Mouse (Mus musculus) embryonic fibroblast, embryonic 13.5 days (primary cell): Measurements from ENCODE around the gene Tbc1d14. TPM values are rescaled to one million over a fixed set of nuclear protein-coding genes. Genes with fewer than 3 reads are reported as not detected.

Source experiments
- H3K27ac ChIP-seq: 2 replicates; pipeline ENCODE4 v1.5.1; 2012; ENCODE audit warnings: low read length, control low read depth, inconsistent platforms; ENCODE audit not compliant: insufficient read depth
- H3K4me1 ChIP-seq: 2 replicates; pipeline ENCODE4 v1.6.1; 2011; ENCODE audit warnings: low read length; ENCODE audit not compliant: control insufficient read depth, insufficient read depth
- H3K4me3 ChIP-seq: 2 replicates; pipeline ENCODE4 v1.5.1; 2011; ENCODE audit warnings: mild to moderate bottlenecking, control low read depth, low read length; ENCODE audit not compliant: insufficient read depth
- CTCF ChIP-seq: IDR thresholded peaks from 2 replicates; pipeline ENCODE4 v1.5.1; 2011; ENCODE audit warnings: mild to moderate bottlenecking, control low read depth, low read length, moderate library complexity, borderline replicate concordance; ENCODE audit not compliant: insufficient read depth
- POLR2A ChIP-seq: IDR thresholded peaks from 2 replicates; pipeline ENCODE4 v1.6.1; 2011; ENCODE audit warnings: low read depth, mild to moderate bottlenecking, control low read depth, low read length, moderate library complexity
- polyA plus RNA-seq: library from polyadenylated mRNA; stranded (reverse); fragments of >200 nt; gene quantifications from 2 replicates; pipeline ENCODE4 v1.2.4, GENCODE M21; 2011; ENCODE audit warnings: low read depth; ENCODE audit not compliant: missing spikeins, insufficient read length

The Tbc1d14 gene
- polyA plus RNA-seq, 1 experiment = 26.1 TPM

GRCm38 (mm10) chr5:36525216-36525615 lies 67.9 kb downstream of the Tbc1d14 start:
- peaks cover 9% of the 10 kb centered on the region; the same call in 1 of the 2 replicates for H3K4me1 ChIP-seq
- no peak overlapping the region for H3K4me3 ChIP-seq
- TF ChIP-seq CTCF (no peak), POLR2A (no peak)
- H3K27ac ChIP-seq = no peak overlapping the region

GRCm38 (mm10) chr5:36523219-36523703 lies 69.8 kb downstream of the Tbc1d14 start:
- no peak overlapping the region for H3K27ac ChIP-seq
- H3K4me1 ChIP-seq = peaks cover 6% of the 10 kb centered on the region; the same call in 1 of the 2 replicates
- no peak for TF ChIP-seq POLR2A
- TF ChIP-seq CTCF = no peak
- H3K4me3 ChIP-seq = no peak overlapping the region

- Histone ChIP-seq H3K4me1 (peaks cover 6% of the 10 kb centered on the region; the same call in 1 of the 2 replicates), H3K27ac (no peak overlapping the region), H3K4me3 (no peak overlapping the region)
- TF ChIP-seq CTCF = no peak
- no peak for TF ChIP-seq POLR2A
These were observed 70.3 kb downstream of the Tbc1d14 start for GRCm38 (mm10) chr5:36522782-36523181.

GRCm38 (mm10) chr5:36519751-36520150 lies 73.3 kb downstream of the Tbc1d14 start:
- Histone ChIP-seq H3K27ac (no peak overlapping the region), H3K4me3 (no peak overlapping the region), H3K4me1 (no peaks in the 10 kb centered on the region)
- TF ChIP-seq POLR2A (no peak), CTCF (no peak)

- TF ChIP-seq CTCF (no peak), POLR2A (no peak)
- Histone ChIP-seq H3K4me3 (no peak overlapping the region), H3K4me1 (no peaks in the 10 kb centered on the region), H3K27ac (no peak overlapping the region)
These were observed 75.5 kb downstream of the Tbc1d14 start for GRCm38 (mm10) chr5:36517596-36517995.

GRCm38 (mm10) chr5:36515558-36515957 lies 77.5 kb downstream of the Tbc1d14 start:
- TF ChIP-seq CTCF = no peak
- TF ChIP-seq POLR2A = no peak
- Histone ChIP-seq H3K4me3 (no peak overlapping the region), H3K27ac (no peak overlapping the region), H3K4me1 (no peaks in the 10 kb centered on the region)

- Histone ChIP-seq H3K4me1 (no peaks in the 10 kb centered on the region), H3K4me3 (no peak overlapping the region), H3K27ac (no peak overlapping the region)
- TF ChIP-seq CTCF = no peak
These were observed 78.0 kb downstream of the Tbc1d14 start for GRCm38 (mm10) chr5:36515126-36515525.

- TF ChIP-seq POLR2A (no peak), CTCF (no peak)
- Histone ChIP-seq H3K27ac (no peak overlapping the region), H3K4me1 (no peaks in the 10 kb centered on the region), H3K4me3 (no peak overlapping the region)
These were observed 82.1 kb downstream of the Tbc1d14 start for GRCm38 (mm10) chr5:36510956-36511355.

- Histone ChIP-seq H3K4me1 (no peaks in the 10 kb centered on the region), H3K27ac (no peak overlapping the region), H3K4me3 (no peak overlapping the region)
- TF ChIP-seq POLR2A (no peak), CTCF (no peak)
These were observed 84.7 kb downstream of the Tbc1d14 start for GRCm38 (mm10) chr5:36508351-36508750.

GRCm38 (mm10) chr5:36505643-36506042 lies 87.4 kb downstream of the Tbc1d14 start:
- H3K4me3 ChIP-seq = no peak overlapping the region
- H3K4me1 ChIP-seq = no peaks in the 10 kb centered on the region
- H3K27ac ChIP-seq = no peak overlapping the region
- no peak for TF ChIP-seq CTCF
- TF ChIP-seq POLR2A = no peak

GRCm38 (mm10) chr5:36505235-36505634 lies 87.8 kb downstream of the Tbc1d14 start:
- Histone ChIP-seq H3K4me1 (no peaks in the 10 kb centered on the region), H3K27ac (no peak overlapping the region), H3K4me3 (no peak overlapping the region)
- TF ChIP-seq POLR2A (no peak), CTCF (no peak)

GRCm38 (mm10) chr5:36494709-36495108 lies 98.4 kb downstream of the Tbc1d14 start:
- no peaks in the 10 kb centered on the region for H3K4me1 ChIP-seq
- no peak overlapping the region for H3K4me3 ChIP-seq
- H3K27ac ChIP-seq = no peak overlapping the region
- TF ChIP-seq CTCF (no peak), POLR2A (no peak)
